Mouse (Mus musculus) frontal cortex, postnatal 10 days (tissue): ENCODE data around the gene Cps1.

ENCODE experiments used
- DNase-seq, 2 experiments: peaks; one replicate each; pipeline ENCODE4 v3.0.0; 2022; ENCODE audit warnings: low spot score in 2 of 2, mixed read lengths in 1 of 2

The Cps1 gene

GRCm38 (mm10) chr1:67234861-67235260, 112.0 kb downstream of the Cps1 start:
- no peak for DNase-seq

- no peak for DNase-seq
Measured at GRCm38 (mm10) chr1:67235468-67236217, 112.8 kb downstream of the Cps1 start.

GRCm38 (mm10) chr1:67238446-67238845, 115.6 kb downstream of the Cps1 start:
- no peak for DNase-seq

GRCm38 (mm10) chr1:67238941-67239340, 116.1 kb downstream of the Cps1 start:
- no peak for DNase-seq

- DNase-seq, result no peak
Measured at GRCm38 (mm10) chr1:67265222-67265621, 142.4 kb downstream of the Cps1 start.

- no peak for DNase-seq
Measured at GRCm38 (mm10) chr1:67267972-67268371, 145.1 kb downstream of the Cps1 start.

- no peak for DNase-seq
Measured at GRCm38 (mm10) chr1:67268450-67268849, 145.6 kb downstream of the Cps1 start.

GRCm38 (mm10) chr1:67276270-67276669, 153.4 kb downstream of the Cps1 start:
- no peak for DNase-seq
